Mouse (Mus musculus) cortical plate, adult 2 months (tissue): ENCODE results near the gene D630045J12Rik. TPM values are rescaled to one million over a fixed set of nuclear protein-coding genes. Genes with fewer than 3 reads are reported as not detected.

Experiments
- H3K27ac ChIP-seq: fragments of 200-500 bp; 2 replicates; pipeline ENCODE4 v1.5.1; 2012; ENCODE audit warnings: low read length, control low read depth, inconsistent platforms; ENCODE audit not compliant: insufficient read depth
- H3K4me1 ChIP-seq: fragments of 200-500 bp; 2 replicates; pipeline ENCODE4 v1.6.1; 2011; ENCODE audit warnings: low read length; ENCODE audit not compliant: control insufficient read depth, insufficient read depth
- H3K4me3 ChIP-seq: fragments of 200-500 bp; 2 replicates; pipeline ENCODE4 v1.5.1; 2011; ENCODE audit warnings: mild to moderate bottlenecking, low read length, control low read depth; ENCODE audit not compliant: insufficient read depth
- CTCF ChIP-seq: fragments of 200-500 bp; IDR thresholded peaks from 2 replicates; pipeline ENCODE4 v1.5.1; 2011; ENCODE audit warnings: mild to moderate bottlenecking, control low read depth, low read length; ENCODE audit not compliant: insufficient read depth; ENCODE audit errors: extremely low read depth
- POLR2A ChIP-seq: fragments of 200-500 bp; IDR thresholded peaks from 2 replicates; pipeline ENCODE4 v1.6.1; 2011; ENCODE audit warnings: mild to moderate bottlenecking, low read length, control low read depth; ENCODE audit not compliant: insufficient read depth; ENCODE audit errors: extremely low read depth
- polyA plus RNA-seq: library from polyadenylated mRNA; depleted of rRNA; stranded (reverse); fragments of >200 nt; gene quantifications from 2 replicates; pipeline ENCODE4 v1.2.3, GENCODE M21; 2012

Gene D630045J12Rik
- polyA plus RNA-seq, 1 experiment, result 20.4 TPM

- no peak for TF ChIP-seq CTCF
- TF ChIP-seq POLR2A, result no peak
- no peaks in the 10 kb centered on the region for H3K4me1 ChIP-seq
- no peak overlapping the region for H3K4me3 ChIP-seq
- no peak overlapping the region for H3K27ac ChIP-seq
These were observed 142.9 kb downstream of the D630045J12Rik start for GRCm38 (mm10) chr6:38110859-38111258.

DNA sequence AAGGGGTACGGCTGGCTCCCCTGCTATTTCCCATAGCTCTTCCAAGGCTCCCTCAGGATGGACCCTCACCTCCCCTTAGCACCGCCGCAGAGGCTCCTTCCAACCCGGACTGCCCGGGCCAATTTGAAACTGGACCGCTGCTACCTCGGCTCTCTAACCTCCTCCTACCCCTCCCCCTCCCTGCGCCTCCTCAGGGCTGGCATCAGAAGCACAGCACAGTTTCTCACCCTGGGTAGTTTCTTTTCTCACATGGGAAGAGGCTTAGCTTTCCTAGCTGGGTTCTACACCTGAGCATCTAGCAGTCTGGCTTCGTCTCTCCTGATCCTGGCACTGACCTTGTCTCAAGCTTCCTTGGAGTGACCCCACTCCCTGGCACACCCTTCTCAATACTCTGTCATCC lies 143.9 kb downstream of the D630045J12Rik start:
- Histone ChIP-seq H3K27ac (no peak overlapping the region), H3K4me1 (no peaks in the 10 kb centered on the region), H3K4me3 (no peak overlapping the region)
- no peak for TF ChIP-seq CTCF
- TF ChIP-seq POLR2A, result no peak

GRCm38 (mm10) chr6:38109160-38109795 lies 144.5 kb downstream of the D630045J12Rik start, which contains the start of gene Tmem213:
Gene Tmem213, plus strand, starts transcription at chr6:38109255.
- TF ChIP-seq POLR2A, result no peak
- H3K4me1 ChIP-seq, result no peaks in the 10 kb centered on the region
- no peak within 1 kb of the TSS for H3K27ac ChIP-seq
- H3K4me3 ChIP-seq, result no peak within 1 kb of the TSS

DNA sequence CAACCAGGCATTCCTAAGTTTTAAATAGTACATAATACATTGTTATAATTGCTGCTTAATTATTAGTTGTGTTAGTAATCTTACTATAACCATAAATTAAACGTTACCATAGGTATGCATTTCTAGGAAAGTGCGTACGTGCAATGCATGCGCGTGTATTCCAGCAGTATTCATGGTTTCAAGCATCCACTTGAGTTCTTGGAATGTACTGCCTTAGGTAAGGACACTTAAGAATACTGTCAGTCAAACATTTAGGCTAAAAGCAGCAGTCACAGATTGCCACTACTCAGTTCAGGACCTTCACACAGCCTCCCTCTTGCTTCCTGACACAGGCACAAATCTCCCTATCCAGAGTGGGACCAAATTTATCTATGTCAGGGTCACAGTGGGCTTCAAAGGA lies 145.4 kb downstream of the D630045J12Rik start:
- H3K4me1 ChIP-seq, result no peaks in the 10 kb centered on the region
- no peak overlapping the region for H3K4me3 ChIP-seq
- TF ChIP-seq CTCF, result no peak
- no peak for TF ChIP-seq POLR2A
- no peak overlapping the region for H3K27ac ChIP-seq

DNA sequence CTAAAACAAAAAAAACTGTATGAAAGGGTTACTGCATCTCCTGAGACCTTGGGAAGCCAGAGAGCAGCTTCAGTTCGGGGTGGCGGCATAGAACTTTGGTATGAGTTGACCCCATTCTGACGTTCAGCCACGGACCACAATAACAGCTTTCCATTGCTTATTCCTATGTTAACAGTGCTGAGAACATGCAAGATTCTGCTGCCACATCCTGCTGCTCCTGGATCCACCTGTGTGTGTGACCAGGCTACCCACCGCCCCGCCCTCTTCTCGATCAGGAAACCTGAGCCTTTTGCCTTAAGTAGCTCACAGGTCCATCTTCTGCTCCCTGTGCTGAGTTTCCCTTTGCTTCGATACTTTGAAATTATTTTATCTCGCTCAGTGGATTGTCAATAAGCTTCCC lies 147.9 kb downstream of the D630045J12Rik start:
- no peak for TF ChIP-seq POLR2A
- no peak for TF ChIP-seq CTCF
- Histone ChIP-seq H3K27ac (no peak overlapping the region), H3K4me3 (no peak overlapping the region), H3K4me1 (no peaks in the 10 kb centered on the region)

- no peak for TF ChIP-seq CTCF
- TF ChIP-seq POLR2A, result no peak
- Histone ChIP-seq H3K4me1 (no peaks in the 10 kb centered on the region), H3K27ac (no peak overlapping the region), H3K4me3 (no peak overlapping the region)
These were observed 150.0 kb downstream of the D630045J12Rik start for GRCm38 (mm10) chr6:38103775-38104174.

GRCm38 (mm10) chr6:38102216-38102795 lies 151.5 kb downstream of the D630045J12Rik start:
- Histone ChIP-seq H3K4me1 (no peaks in the 10 kb centered on the region), H3K4me3 (no peak overlapping the region), H3K27ac (no peak overlapping the region)
- TF ChIP-seq CTCF (no peak), POLR2A (no peak)

- Histone ChIP-seq H3K27ac (no peak overlapping the region), H3K4me1 (no peaks in the 10 kb centered on the region), H3K4me3 (no peak overlapping the region)
- TF ChIP-seq POLR2A (no peak), CTCF (no peak)
These were observed 156.8 kb downstream of the D630045J12Rik start for GRCm38 (mm10) chr6:38096961-38097370.

DNA sequence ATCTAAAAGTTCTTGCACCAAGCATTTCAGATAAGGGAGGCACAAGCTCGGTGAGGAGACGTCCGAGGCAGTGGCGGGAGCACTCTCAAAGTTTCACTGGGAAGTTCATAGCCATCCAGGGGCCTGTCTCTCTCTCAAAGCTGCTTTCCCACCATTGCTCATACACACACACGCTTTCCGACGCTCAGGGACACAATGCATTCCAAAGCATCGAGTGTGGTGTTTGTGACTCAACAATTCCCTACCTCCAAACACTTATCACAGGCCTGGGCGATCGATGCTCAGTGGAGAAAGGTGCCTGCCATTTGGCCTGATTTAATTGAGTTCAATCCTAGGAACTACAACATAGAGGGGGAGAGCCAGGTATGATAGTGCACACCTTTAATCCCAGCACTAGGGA lies 159.1 kb downstream of the D630045J12Rik start:
- H3K4me1 ChIP-seq, result no peaks in the 10 kb centered on the region
- TF ChIP-seq POLR2A (no peak), CTCF (no peak)
- H3K4me3 ChIP-seq, result no peak overlapping the region
- H3K27ac ChIP-seq, result no peak overlapping the region

GRCm38 (mm10) chr6:38092539-38092938 lies 161.3 kb downstream of the D630045J12Rik start:
- no peaks in the 10 kb centered on the region for H3K4me1 ChIP-seq
- no peak overlapping the region for H3K27ac ChIP-seq
- H3K4me3 ChIP-seq, result no peak overlapping the region
- TF ChIP-seq CTCF (no peak), POLR2A (no peak)
